Mouse (Mus musculus) adrenal gland, postnatal 14 days (tissue): ENCODE measurements around the gene Spocd1. TPM values are rescaled to one million over a fixed set of nuclear protein-coding genes. Genes with fewer than 3 reads are reported as not detected.

Source experiments
- DNase-seq: peaks from one replicate; pipeline ENCODE4 v3.0.0; 2021; ENCODE audit warnings: mixed read lengths
- total RNA-seq: library from RNA; stranded (reverse); gene quantifications from 2 replicates; pipeline ENCODE4 v1.2.3, GENCODE M21; 2021

Spocd1 gene
- total RNA-seq, 1 experiment from 2014 or later: 0.30 TPM

DNA sequence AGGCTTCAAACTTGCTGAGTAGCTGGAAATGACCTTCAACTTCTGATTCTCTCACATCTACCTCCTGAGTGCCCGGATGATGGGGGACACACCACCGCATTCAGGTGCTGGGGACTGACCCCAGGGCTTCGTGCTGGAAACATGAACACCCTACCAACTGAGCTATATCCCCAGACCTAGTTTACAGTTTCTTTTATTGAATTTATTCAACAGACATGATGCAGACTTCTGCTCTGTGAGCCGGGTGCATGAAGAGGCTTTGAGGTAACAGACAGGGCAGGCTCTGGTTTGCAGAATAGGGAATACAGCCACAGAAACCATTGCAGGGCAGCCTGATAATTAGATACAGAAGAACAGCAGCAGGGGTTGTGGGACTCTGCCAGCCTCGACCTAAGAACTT, 10.6 kb upstream of the Spocd1 start:
- no peak for DNase-seq

DNA sequence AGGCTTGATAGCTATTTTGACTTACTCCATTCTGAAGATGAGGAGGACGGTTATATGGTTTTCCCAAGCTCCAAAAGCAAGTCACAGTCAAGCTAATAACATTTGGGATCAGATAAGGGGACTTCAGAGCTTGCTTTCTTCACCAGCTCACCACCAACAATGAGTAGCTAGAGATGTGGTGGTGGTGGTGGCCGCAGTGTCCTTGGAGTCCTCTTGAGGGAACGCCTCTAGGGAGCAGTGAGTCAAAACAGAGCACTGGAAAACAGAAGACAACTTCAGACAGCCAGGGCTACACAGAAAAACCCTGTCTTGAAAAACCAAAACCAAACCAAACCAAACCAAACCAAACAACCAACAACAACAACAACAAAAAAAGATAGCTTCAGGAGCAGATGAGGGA, 10.1 kb upstream of the Spocd1 start:
- peak; percentile 40 for DNase-seq

- DNase-seq: peak; percentile 59
Observed at GRCm38 (mm10) chr4:129920542-129921313, 8.3 kb upstream of the Spocd1 start.

DNA sequence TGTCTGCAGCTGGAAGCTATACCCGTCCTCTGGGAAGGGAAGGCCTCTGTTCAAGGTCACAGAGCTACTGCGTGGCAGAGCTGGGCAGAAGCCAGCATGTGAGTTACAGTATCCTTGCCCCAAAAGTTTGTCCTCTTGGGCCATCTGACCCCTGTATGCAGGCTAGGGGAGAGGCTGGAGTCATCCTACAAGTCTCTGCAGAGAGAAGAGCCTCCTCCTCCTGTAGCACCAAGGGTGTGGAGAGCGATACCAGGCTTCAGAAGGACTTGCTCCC, 7.8 kb upstream of the Spocd1 start:
- peak; percentile 77 for DNase-seq

GRCm38 (mm10) chr4:129924143-129924542, 4.9 kb upstream of the Spocd1 start:
- DNase-seq: peak; percentile 68

- DNase-seq: peak; percentile 77
Observed at GRCm38 (mm10) chr4:129924694-129925093, 4.4 kb upstream of the Spocd1 start.

DNA sequence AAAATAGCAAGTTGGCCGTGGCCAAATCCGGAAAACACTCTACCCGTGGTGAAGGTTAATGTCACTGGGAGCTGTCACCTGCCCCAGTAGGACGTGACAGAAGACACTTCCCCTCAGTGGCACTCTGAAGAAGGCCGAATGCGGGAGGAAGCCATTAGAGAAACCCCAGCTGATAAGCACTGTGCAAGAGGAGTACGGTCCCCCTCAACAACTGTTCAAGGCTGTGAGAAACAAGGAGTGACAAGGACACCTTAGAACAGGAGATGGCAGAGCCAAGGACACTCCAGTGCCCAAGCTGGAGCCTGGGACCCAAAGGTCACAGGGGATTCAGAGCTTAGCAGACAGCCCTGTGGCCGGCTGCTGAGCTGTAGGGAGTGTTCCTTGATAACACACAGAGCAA, 2.5 kb upstream of the Spocd1 start:
- DNase-seq: peak; percentile 51

DNA sequence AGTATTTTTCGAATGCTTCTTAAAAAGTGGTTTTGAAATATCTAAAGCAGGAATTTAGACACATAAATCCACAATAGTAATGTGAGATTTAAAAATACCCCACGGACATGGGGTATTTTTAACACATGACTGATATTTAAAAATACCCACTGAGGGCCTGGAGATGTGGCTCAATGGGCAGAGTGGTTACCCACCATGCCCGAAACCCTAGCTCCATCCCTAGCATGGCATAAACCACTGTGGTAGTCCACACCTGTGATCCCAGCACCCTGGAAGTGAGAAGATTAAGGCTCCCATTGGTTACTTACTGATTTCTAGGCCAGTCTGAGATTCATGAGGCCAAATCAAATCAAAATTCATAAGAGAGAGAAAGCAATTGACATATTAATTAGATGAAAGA, 2.0 kb upstream of the Spocd1 start:
- DNase-seq: no peak

GRCm38 (mm10) chr4:129928124-129928751, 811 bp upstream of the Spocd1 start:
- peak; percentile 94 for DNase-seq

- no peak for DNase-seq
Observed at GRCm38 (mm10) chr4:129933696-129934095, 4.6 kb downstream of the Spocd1 start.

DNA sequence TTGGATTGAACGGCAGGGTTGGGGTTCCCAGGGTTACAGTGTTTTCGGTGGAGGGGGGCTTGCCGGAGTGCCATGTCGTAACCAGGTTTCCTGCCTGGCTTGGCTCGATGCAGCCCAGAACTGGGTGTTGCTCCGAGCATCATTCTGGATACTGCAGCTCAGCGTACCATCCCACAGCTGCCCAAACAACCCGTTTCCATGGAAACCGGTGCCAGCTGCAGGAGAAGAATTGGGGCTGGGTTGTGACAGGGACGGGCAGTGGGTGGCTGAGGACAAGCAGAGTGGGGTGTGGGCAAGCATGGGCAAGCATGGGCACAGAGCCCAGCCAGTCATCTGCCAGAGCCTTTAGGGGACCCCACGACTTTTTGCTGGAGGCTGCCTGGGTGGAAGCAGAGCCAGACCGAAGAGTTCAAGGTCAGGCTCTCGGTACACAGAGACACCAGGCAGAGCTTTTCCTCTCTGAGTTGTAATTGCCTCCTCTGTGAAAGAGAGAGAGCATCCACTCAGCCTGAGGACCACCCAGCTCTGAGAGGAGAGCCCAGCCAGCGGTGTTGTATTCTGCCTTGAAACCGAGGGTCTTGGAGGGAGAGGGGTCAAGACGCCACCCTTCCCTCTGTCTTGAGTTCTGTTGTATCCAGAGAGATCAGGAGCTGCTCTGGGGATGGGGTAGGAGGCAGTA, 5.3 kb downstream of the Spocd1 start:
- peak; percentile 57 for DNase-seq

GRCm38 (mm10) chr4:129951359-129951821, 22.3 kb downstream of the Spocd1 start:
- DNase-seq: peak; percentile 72

DNA sequence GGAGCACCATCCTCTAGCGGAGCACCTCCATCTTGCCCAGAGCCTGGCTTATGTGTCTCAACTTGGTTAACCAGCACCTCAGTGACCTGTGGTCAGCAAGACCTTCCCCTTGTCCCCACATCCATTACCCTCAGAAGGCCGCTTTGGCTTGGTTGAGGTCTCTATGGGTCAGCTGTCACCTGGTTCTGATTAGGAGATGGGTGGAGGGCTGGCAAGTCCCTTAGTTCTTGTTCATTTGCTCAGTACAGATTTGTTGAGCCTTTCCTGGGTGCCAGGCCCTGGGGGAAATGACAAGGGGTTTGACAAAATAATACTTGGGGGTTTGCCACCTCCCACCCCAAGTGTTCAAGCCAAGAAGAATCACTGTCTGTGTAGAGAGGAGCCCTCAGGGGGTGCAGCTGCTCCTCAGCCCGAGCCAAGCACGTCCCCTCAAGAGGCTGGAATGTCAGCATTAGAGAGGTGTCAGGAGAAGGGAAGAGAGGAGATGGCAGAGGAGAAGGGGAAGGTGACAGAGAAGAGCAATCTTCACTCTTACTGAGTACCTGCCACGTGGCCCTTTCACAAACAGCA, 23.3 kb downstream of the Spocd1 start:
- no peak for DNase-seq

DNA sequence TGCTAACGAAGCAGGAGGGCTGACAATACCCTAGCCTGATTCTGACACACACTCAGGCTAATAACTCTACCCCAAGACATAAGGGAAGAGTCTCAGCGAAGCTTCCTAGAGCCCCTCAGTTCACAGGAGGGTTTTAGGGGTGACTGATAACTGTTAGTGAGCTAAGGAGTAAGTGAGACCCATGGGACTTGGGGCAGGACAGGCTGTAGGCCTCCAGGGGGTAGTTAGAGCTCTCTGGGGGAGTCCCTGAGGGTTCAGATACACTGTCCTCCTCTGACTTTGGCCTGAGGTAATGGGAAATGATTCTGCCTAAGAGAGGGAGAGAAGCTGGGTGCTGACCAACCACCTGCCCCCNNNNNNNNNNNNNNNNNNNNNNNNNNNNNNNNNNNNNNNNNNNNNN, 25.5 kb downstream of the Spocd1 start:
- DNase-seq: no peak

GRCm38 (mm10) chr4:129960180-129960944, 31.3 kb downstream of the Spocd1 start:
- peak; percentile 87 for DNase-seq

GRCm38 (mm10) chr4:129965294-129965693, 36.2 kb downstream of the Spocd1 start:
- DNase-seq: no peak

DNA sequence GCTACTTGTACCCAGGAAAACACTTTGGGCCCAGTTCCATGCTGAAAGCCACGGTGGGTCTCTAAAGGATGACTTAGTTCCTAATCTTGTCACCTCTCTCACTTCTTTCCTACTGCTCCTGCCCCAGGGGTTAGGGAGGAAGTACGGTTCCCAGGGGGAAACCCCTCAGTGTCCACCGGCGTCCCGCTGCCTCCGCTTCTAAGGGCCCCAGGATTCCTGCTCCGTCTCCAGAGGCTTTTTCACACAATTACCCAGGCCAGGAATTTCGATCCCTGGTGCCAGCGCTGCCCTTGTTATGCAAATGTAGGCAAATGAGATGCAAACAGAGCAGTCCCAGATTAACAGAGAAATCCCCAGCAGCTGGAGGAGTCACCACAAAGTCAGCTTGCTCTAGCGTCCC, 37.2 kb downstream of the Spocd1 start:
- no peak for DNase-seq

- DNase-seq: peak; percentile 64
Observed at GRCm38 (mm10) chr4:129967024-129968014, 38.3 kb downstream of the Spocd1 start.

GRCm38 (mm10) chr4:129970168-129970567, 41.1 kb downstream of the Spocd1 start:
- DNase-seq: no peak

DNA sequence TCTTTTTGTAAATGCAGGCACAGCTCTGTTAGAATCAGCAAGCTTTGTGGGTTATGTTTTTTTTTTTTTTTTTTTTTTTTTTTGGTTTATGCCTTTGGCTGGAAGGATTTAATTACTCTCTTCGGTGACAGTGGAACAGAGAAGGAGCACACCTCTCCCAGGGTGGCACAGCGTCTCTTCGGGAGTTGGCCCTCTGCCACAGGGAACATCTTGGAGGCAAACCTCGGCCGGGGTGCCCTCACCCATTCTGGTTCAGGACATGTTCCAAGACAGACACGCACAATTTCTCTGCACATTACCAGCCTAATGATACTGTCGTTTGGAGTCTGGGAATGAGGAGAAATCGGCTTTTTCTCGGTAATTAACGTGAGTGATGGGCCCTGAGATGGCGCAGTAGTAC, 41.8 kb downstream of the Spocd1 start:
- no peak for DNase-seq

DNA sequence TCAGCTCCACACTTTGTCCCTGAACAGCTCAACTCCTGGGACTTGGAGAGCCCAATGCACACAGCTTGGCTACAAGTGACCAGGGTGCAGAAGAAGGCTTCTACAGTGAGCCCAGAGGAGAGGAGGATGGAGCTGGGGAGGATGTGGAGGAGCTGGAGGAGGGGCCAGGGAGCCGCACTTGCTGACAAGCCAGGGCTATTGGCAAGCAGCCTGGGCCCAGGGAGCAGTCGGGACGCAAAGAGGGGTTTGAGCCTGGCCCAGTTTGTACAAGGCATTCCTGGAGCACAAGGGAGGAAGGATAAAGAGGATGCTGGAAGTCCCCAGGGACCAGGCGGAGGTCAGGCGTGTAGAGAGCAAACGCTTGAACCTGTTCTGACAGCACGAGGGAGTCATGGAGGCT, 42.9 kb downstream of the Spocd1 start:
- no peak for DNase-seq
